Mouse (Mus musculus) lung, embryonic 14.5 days (tissue): ENCODE data around the gene Gm10282. TPM values are rescaled to one million over a fixed set of nuclear protein-coding genes. Genes with fewer than 3 reads are reported as not detected.

Source experiments
- ATAC-seq: fragments of 200-750 bp; cut with Nextera tagmentation; 2 replicates; pipeline ENCODE4 v1.8.0; 2017; ENCODE audit warnings: mild to moderate bottlenecking, moderate TSS enrichment, moderate library complexity; ENCODE audit not compliant: insufficient read depth
- DNase-seq: peaks from one replicate; pipeline ENCODE4 v3.0.0-alpha.2; 2015
- H3K27ac ChIP-seq: fragments of 300-500 bp; sonication (generic); 2 replicates; pipeline ENCODE4 v1.5.1; 2014; ENCODE audit warnings: low read depth, mild to moderate bottlenecking, moderate library complexity
- H3K27me3 ChIP-seq: fragments of 300-500 bp; sonication (generic); 2 replicates; pipeline ENCODE4 v1.6.1; 2014; ENCODE audit warnings: low read length, control low read depth; ENCODE audit not compliant: insufficient read depth
- H3K36me3 ChIP-seq: fragments of 300-500 bp; sonication (generic); 2 replicates; pipeline ENCODE4 v1.6.1; 2014; ENCODE audit warnings: control low read depth; ENCODE audit not compliant: insufficient read depth
- H3K4me1 ChIP-seq: fragments of 300-500 bp; sonication (generic); 2 replicates; pipeline ENCODE4 v1.6.1; 2014; ENCODE audit warnings: antibody characterized with exemption, control low read depth; ENCODE audit not compliant: insufficient read depth
- H3K4me2 ChIP-seq: fragments of 300-500 bp; sonication (generic); 2 replicates; pipeline ENCODE4 v1.6.1; 2014; ENCODE audit warnings: mild to moderate bottlenecking
- H3K4me3 ChIP-seq: fragments of 300-500 bp; sonication (generic); 2 replicates; pipeline ENCODE4 v1.5.1; 2014; ENCODE audit warnings: low read depth, low read length
- H3K9ac ChIP-seq: fragments of 300-500 bp; sonication (generic); 2 replicates; pipeline ENCODE4 v1.6.1; 2014
- H3K9me3 ChIP-seq: fragments of 300-500 bp; sonication (generic); 2 replicates; pipeline ENCODE4 v1.6.1; 2016; ENCODE audit warnings: low read depth, low read length, control low read depth
- CTCF ChIP-seq: IDR thresholded peaks from 2 replicates; pipeline ENCODE4 v1.5.1; 2016; ENCODE audit warnings: antibody characterized with exemption, low read depth
- WGBS: fragments of 180-500 bp; shearing (Covaris S2); extraction: QIAGEN DNeasy Blood & Tissue Kit; methylation state at CpG from one replicate; pipeline ENCODE4 v1.1.7; 2014; 5-methylcytosine and 5-hydroxymethylcytosine counted together
- polyA plus RNA-seq: library from polyadenylated mRNA; unstranded; fragments of >200 nt; fragmentation: Nextera tagmentation; extraction: Ambion mirVana; gene quantifications from 2 replicates; pipeline ENCODE4 v1.2.1, GENCODE M21; 2014

Gm10282 gene
- polyA plus RNA-seq, 1 experiment from 2014 or later = 38.2 TPM

GRCm38 (mm10) chr8:72277244-72277643 lies 27.8 kb downstream of the Gm10282 start:
- no peak for ATAC-seq
- H3K4me2 ChIP-seq = no peak overlapping the region
- H3K9ac ChIP-seq = no peak overlapping the region
- H3K27ac ChIP-seq = no peak overlapping the region
- H3K36me3 ChIP-seq = no peaks in the 10 kb centered on the region
- no peaks in the 10 kb centered on the region for H3K9me3 ChIP-seq
- H3K27me3 ChIP-seq = no peaks in the 10 kb centered on the region
- no peak for DNase-seq
- H3K4me3 ChIP-seq = no peak overlapping the region
- 31% methylated on average over 3 of the region's 3 CpGs for WGBS
- no peak for TF ChIP-seq CTCF
- H3K4me1 ChIP-seq = no peaks in the 10 kb centered on the region

- 67% methylated on average over 5 of the region's 5 CpGs for WGBS
- TF ChIP-seq CTCF = no peak
- Histone ChIP-seq H3K4me2 (no peak overlapping the region), H3K4me3 (no peak overlapping the region), H3K27ac (no peak overlapping the region), H3K4me1 (no peaks in the 10 kb centered on the region), H3K36me3 (no peaks in the 10 kb centered on the region), H3K9me3 (no peaks in the 10 kb centered on the region), H3K27me3 (no peaks in the 10 kb centered on the region), H3K9ac (no peak overlapping the region)
- DNase-seq = no peak
- no peak for ATAC-seq
Measured at GRCm38 (mm10) chr8:72273807-72274206, 31.3 kb downstream of the Gm10282 start.

- Histone ChIP-seq H3K27ac (no peak overlapping the region), H3K4me1 (no peaks in the 10 kb centered on the region), H3K4me2 (no peak overlapping the region), H3K9me3 (no peaks in the 10 kb centered on the region), H3K36me3 (no peaks in the 10 kb centered on the region), H3K9ac (no peak overlapping the region), H3K4me3 (no peak overlapping the region), H3K27me3 (no peaks in the 10 kb centered on the region)
- DNase-seq (no peak), ATAC-seq (no peak)
- 70% methylated on average over 1 of the region's 1 CpGs for WGBS
- no peak for TF ChIP-seq CTCF
Measured at GRCm38 (mm10) chr8:72273111-72273770, 31.8 kb downstream of the Gm10282 start.

- DNase-seq (peak; percentile 80), ATAC-seq (no peak)
- no peaks in the 10 kb centered on the region for H3K9me3 ChIP-seq
- H3K4me3 ChIP-seq = no peak overlapping the region
- no peak overlapping the region for H3K9ac ChIP-seq
- whole genome bisulfite sequencing = 22% methylated on average over 3 of the region's 3 CpGs
- no peak overlapping the region for H3K27ac ChIP-seq
- no peaks in the 10 kb centered on the region for H3K27me3 ChIP-seq
- H3K36me3 ChIP-seq = no peaks in the 10 kb centered on the region
- H3K4me2 ChIP-seq = no peak overlapping the region
- TF ChIP-seq CTCF = peak; percentile 76
- H3K4me1 ChIP-seq = no peaks in the 10 kb centered on the region
Measured at GRCm38 (mm10) chr8:72272361-72272760, 32.7 kb downstream of the Gm10282 start.

- Histone ChIP-seq H3K27me3 (no peaks in the 10 kb centered on the region), H3K4me2 (no peak overlapping the region), H3K36me3 (no peaks in the 10 kb centered on the region), H3K9me3 (no peaks in the 10 kb centered on the region), H3K4me1 (no peaks in the 10 kb centered on the region), H3K9ac (no peak overlapping the region), H3K27ac (no peak overlapping the region), H3K4me3 (no peak overlapping the region)
- no peak for ATAC-seq
- WGBS = 50% methylated on average over 3 of the region's 3 CpGs
- DNase-seq = no peak
- no peak for TF ChIP-seq CTCF
Measured at GRCm38 (mm10) chr8:72271691-72272090, 33.4 kb downstream of the Gm10282 start.

- Histone ChIP-seq H3K4me2 (no peak overlapping the region), H3K9ac (no peak overlapping the region), H3K9me3 (no peaks in the 10 kb centered on the region), H3K27me3 (no peaks in the 10 kb centered on the region), H3K27ac (no peak overlapping the region), H3K36me3 (no peaks in the 10 kb centered on the region), H3K4me3 (no peak overlapping the region), H3K4me1 (no peaks in the 10 kb centered on the region)
- WGBS = 59% methylated on average over 11 of the region's 11 CpGs
- ATAC-seq (no peak), DNase-seq (no peak)
- TF ChIP-seq CTCF = no peak
Measured at GRCm38 (mm10) chr8:72271051-72271660, 33.9 kb downstream of the Gm10282 start.

- no peak overlapping the region for H3K4me3 ChIP-seq
- H3K4me2 ChIP-seq = no peak overlapping the region
- H3K9ac ChIP-seq = no peak overlapping the region
- no peaks in the 10 kb centered on the region for H3K27me3 ChIP-seq
- ATAC-seq (no peak), DNase-seq (no peak)
- no peaks in the 10 kb centered on the region for H3K4me1 ChIP-seq
- TF ChIP-seq CTCF = no peak
- 81% methylated on average over 12 of the region's 12 CpGs for WGBS
- H3K36me3 ChIP-seq = no peaks in the 10 kb centered on the region
- H3K27ac ChIP-seq = no peak overlapping the region
- no peaks in the 10 kb centered on the region for H3K9me3 ChIP-seq
Measured at GRCm38 (mm10) chr8:72270606-72271005, 34.5 kb downstream of the Gm10282 start.
